Mouse (Mus musculus): ENCODE measurements at regions not wholly inside any gene's neighbourhood (a gene's known extent, or its start where the extent isn't known, plus 50 kb on each side); places are given as distances from the start of the nearest gene placed in this dataset.

- no peak for DNase-seq (ENCODE audit: low spot score)
Observed at GRCm38 (mm10) chr11:19554947-19555770, 369.0 kb upstream of the Spred2 start.

- DNase-seq (ENCODE audit: low spot score) = no peak
Observed at GRCm38 (mm10) chr11:19560452-19560851, 363.7 kb upstream of the Spred2 start.

- no peak for DNase-seq (ENCODE audit: low spot score)
Observed at GRCm38 (mm10) chr11:19562668-19563067, 361.5 kb upstream of the Spred2 start.

GRCm38 (mm10) chr11:19585228-19585627 is 338.9 kb upstream of the Spred2 start:
- no peak for DNase-seq (ENCODE audit: low spot score)

- DNase-seq (ENCODE audit: low spot score) = no peak
Observed at GRCm38 (mm10) chr11:19592506-19593355, 331.4 kb upstream of the Spred2 start.

GRCm38 (mm10) chr11:19595107-19595506 is 329.1 kb upstream of the Spred2 start:
- no peak for DNase-seq (ENCODE audit: low spot score)

- DNase-seq (ENCODE audit: low spot score) = no peak
Observed at GRCm38 (mm10) chr11:19596336-19596735, 327.8 kb upstream of the Spred2 start.

- DNase-seq (ENCODE audit: low spot score) = no peak
Observed at GRCm38 (mm10) chr11:19599433-19599832, 324.7 kb upstream of the Spred2 start.

- no peak for DNase-seq (ENCODE audit: low spot score)
Observed at GRCm38 (mm10) chr11:19601216-19601938, 322.8 kb upstream of the Spred2 start.

- DNase-seq (ENCODE audit: low spot score) = no peak
Observed at GRCm38 (mm10) chr11:19602496-19602895, 321.7 kb upstream of the Spred2 start.

- DNase-seq (ENCODE audit: low spot score) = no peak
Observed at GRCm38 (mm10) chr11:19605602-19606001, 318.6 kb upstream of the Spred2 start.

- DNase-seq (ENCODE audit: low spot score) = no peak
Observed at GRCm38 (mm10) chr11:19606943-19607342, 317.2 kb upstream of the Spred2 start.

- no peak for DNase-seq (ENCODE audit: low spot score)
Observed at GRCm38 (mm10) chr11:19607941-19608340, 316.2 kb upstream of the Spred2 start.

- DNase-seq (ENCODE audit: low spot score) = no peak
Observed at GRCm38 (mm10) chr11:19608523-19608922, 315.7 kb upstream of the Spred2 start.

- DNase-seq (ENCODE audit: low spot score) = no peak
Observed at GRCm38 (mm10) chr11:19610559-19610958, 313.6 kb upstream of the Spred2 start.

GRCm38 (mm10) chr11:19611217-19611616 is 313.0 kb upstream of the Spred2 start:
- DNase-seq (ENCODE audit: low spot score) = no peak

GRCm38 (mm10) chr11:19616520-19616919 is 307.7 kb upstream of the Spred2 start:
- no peak for DNase-seq (ENCODE audit: low spot score)

GRCm38 (mm10) chr11:19619494-19619893 is 304.7 kb upstream of the Spred2 start:
- DNase-seq (ENCODE audit: low spot score) = no peak

- DNase-seq (ENCODE audit: low spot score) = no peak
Observed at GRCm38 (mm10) chr11:19631055-19631695, 293.0 kb upstream of the Spred2 start.

- peak; percentile 11 for DNase-seq (ENCODE audit: low spot score)
Observed at GRCm38 (mm10) chr11:19632477-19632876, 291.7 kb upstream of the Spred2 start.

GRCm38 (mm10) chr11:19633621-19634020 is 290.6 kb upstream of the Spred2 start:
- DNase-seq (ENCODE audit: low spot score) = no peak
